Mouse (Mus musculus) forebrain, embryonic 11.5 days (tissue): ENCODE measurements around the gene Jade2. TPM values are rescaled to one million over a fixed set of nuclear protein-coding genes. Genes with fewer than 3 reads are reported as not detected.

Experiments used
- ATAC-seq: fragments of 200-750 bp; cut with Nextera tagmentation; replicated peaks from 2 replicates; pipeline ENCODE4 v1.8.0; 2017; ENCODE audit warnings: moderate TSS enrichment; ENCODE audit not compliant: low FRiP score
- DNase-seq: peaks from one replicate; pipeline ENCODE4 v3.0.0-alpha.2; 2017; ENCODE audit warnings: low spot score
- H3K27ac ChIP-seq: fragments of 300-500 bp; sonication (generic); 2 replicates; pipeline ENCODE4 v1.5.1; 2014; ENCODE audit warnings: low read depth, low read length
- H3K27me3 ChIP-seq: fragments of 300-500 bp; sonication (generic); 2 replicates; pipeline ENCODE4 v1.6.1; 2014; ENCODE audit warnings: mild to moderate bottlenecking, low read length, mixed read lengths; ENCODE audit not compliant: control insufficient read depth, insufficient read depth
- H3K36me3 ChIP-seq: fragments of 300-500 bp; sonication (generic); 2 replicates; pipeline ENCODE4 v1.6.1; 2014; ENCODE audit warnings: mild to moderate bottlenecking, low read length, moderate library complexity, mixed read lengths; ENCODE audit not compliant: control insufficient read depth, insufficient read depth
- H3K4me1 ChIP-seq: fragments of 300-500 bp; sonication (generic); replicated peaks from 2 replicates; pipeline ENCODE4 v1.6.1; 2014; ENCODE audit warnings: low read length, mixed read lengths; ENCODE audit not compliant: control insufficient read depth, insufficient read depth
- H3K4me2 ChIP-seq: fragments of 300-500 bp; sonication (generic); 2 replicates; pipeline ENCODE4 v1.6.1; 2014; ENCODE audit warnings: low read depth, mild to moderate bottlenecking, low read length, moderate library complexity, mixed read lengths; ENCODE audit not compliant: severe bottlenecking
- H3K4me3 ChIP-seq: fragments of 300-500 bp; sonication (generic); 2 replicates; pipeline ENCODE4 v1.5.1; 2014; ENCODE audit warnings: low read depth, low read length
- H3K9ac ChIP-seq: fragments of 300-500 bp; sonication (generic); 2 replicates; pipeline ENCODE4 v1.6.1; 2014; ENCODE audit warnings: low read length
- H3K9me3 ChIP-seq: fragments of 300-500 bp; sonication (generic); 2 replicates; pipeline ENCODE4 v1.6.1; 2016; ENCODE audit warnings: low read length, mixed read lengths; ENCODE audit not compliant: control insufficient read depth
- WGBS: fragments of 180-500 bp; shearing (Covaris S2); extraction: QIAGEN DNeasy Blood & Tissue Kit; methylation state at CpG from one replicate; pipeline ENCODE4 v1.1.7; 2014; 5-methylcytosine and 5-hydroxymethylcytosine counted together
- polyA plus RNA-seq: library from polyadenylated mRNA; unstranded; fragments of >200 nt; fragmentation: Nextera tagmentation; extraction: Ambion mirVana; gene quantifications from 2 replicates; pipeline ENCODE4 v1.2.1, GENCODE M21; 2014

Jade2 gene
- polyA plus RNA-seq, 1 experiment from 2014 or later = 0.29 TPM

- WGBS = 92% methylated on average over 7 of the region's 7 CpGs
- no peak for DNase-seq
Observed at GRCm38 (mm10) chr11:51852091-51852521, 5.3 kb downstream of the Jade2 start.

GRCm38 (mm10) chr11:51850741-51851330, 6.6 kb downstream of the Jade2 start:
- Histone ChIP-seq H3K4me1 (peaks cover 6% of the 10 kb centered on the region), H3K27me3 (peaks cover under 1% of the 10 kb centered on the region; the same call in 1 of the 2 replicates), H3K4me3 (no peak overlapping the region), H3K27ac (no peak overlapping the region), H3K36me3 (no peaks in the 10 kb centered on the region), H3K9me3 (no peaks in the 10 kb centered on the region), H3K4me2 (no peak overlapping the region), H3K9ac (no peak overlapping the region)
- WGBS = 88% methylated on average over 11 of the region's 11 CpGs
- ATAC-seq = no peak
- no peak for DNase-seq

More at GRCm38 (mm10) chr11:51852091-51852521, 5.3 kb downstream of the Jade2 start:
- Histone ChIP-seq H3K27me3 (peaks cover 8% of the 10 kb centered on the region), H3K4me1 (peaks cover 12% of the 10 kb centered on the region), H3K9ac (no peak overlapping the region), H3K9me3 (no peaks in the 10 kb centered on the region), H3K4me3 (no peak overlapping the region), H3K27ac (no peak overlapping the region), H3K4me2 (no peak overlapping the region), H3K36me3 (no peaks in the 10 kb centered on the region)
- no peak for ATAC-seq

- WGBS = 86% methylated on average over 3 of the region's 3 CpGs
- no peak for DNase-seq
- H3K4me3 ChIP-seq = no peak overlapping the region
Observed at GRCm38 (mm10) chr11:51848324-51848723, 9.1 kb downstream of the Jade2 start.

GRCm38 (mm10) chr11:51847902-51848301, 9.6 kb downstream of the Jade2 start:
- no peak overlapping the region for H3K9ac ChIP-seq
- H3K4me1 ChIP-seq = no peaks in the 10 kb centered on the region
- H3K9me3 ChIP-seq = no peaks in the 10 kb centered on the region
- no peak for ATAC-seq
- WGBS = 92% methylated on average over 1 of the region's 1 CpGs
- no peak overlapping the region for H3K4me2 ChIP-seq
- H3K4me3 ChIP-seq = no peak overlapping the region
- no peak for DNase-seq
- no peaks in the 10 kb centered on the region for H3K36me3 ChIP-seq
- H3K27ac ChIP-seq = no peak overlapping the region
- H3K27me3 ChIP-seq = no peaks in the 10 kb centered on the region

More at GRCm38 (mm10) chr11:51848324-51848723, 9.1 kb downstream of the Jade2 start:
- no peaks in the 10 kb centered on the region for H3K36me3 ChIP-seq
- H3K9ac ChIP-seq = no peak overlapping the region
- no peak overlapping the region for H3K4me2 ChIP-seq
- H3K27ac ChIP-seq = no peak overlapping the region
- H3K9me3 ChIP-seq = no peaks in the 10 kb centered on the region
- no peak for ATAC-seq
- no peaks in the 10 kb centered on the region for H3K27me3 ChIP-seq
- H3K4me1 ChIP-seq = no peaks in the 10 kb centered on the region

- no peak overlapping the region for H3K4me2 ChIP-seq
- no peaks in the 10 kb centered on the region for H3K27me3 ChIP-seq
- no peaks in the 10 kb centered on the region for H3K36me3 ChIP-seq
- no peak for ATAC-seq
- no peak overlapping the region for H3K9ac ChIP-seq
- no peak overlapping the region for H3K27ac ChIP-seq
- 93% methylated on average over 16 of the region's 16 CpGs for WGBS
- DNase-seq = no peak
- no peaks in the 10 kb centered on the region for H3K9me3 ChIP-seq
- H3K4me1 ChIP-seq = no peaks in the 10 kb centered on the region
- H3K4me3 ChIP-seq = no peak overlapping the region
Observed at GRCm38 (mm10) chr11:51845981-51846883, 11.2 kb downstream of the Jade2 start.

- H3K9me3 ChIP-seq = no peaks in the 10 kb centered on the region
- no peak overlapping the region for H3K4me3 ChIP-seq
- no peaks in the 10 kb centered on the region for H3K27me3 ChIP-seq
- no peaks in the 10 kb centered on the region for H3K36me3 ChIP-seq
- 79% methylated on average over 10 of the region's 10 CpGs for WGBS
- no peaks in the 10 kb centered on the region for H3K4me1 ChIP-seq
- no peak overlapping the region for H3K9ac ChIP-seq
- no peak for ATAC-seq
- H3K4me2 ChIP-seq = no peak overlapping the region
- DNase-seq = no peak
- no peak overlapping the region for H3K27ac ChIP-seq
Observed at GRCm38 (mm10) chr11:51844529-51845098, 12.8 kb downstream of the Jade2 start.

GRCm38 (mm10) chr11:51843898-51844297, 13.6 kb downstream of the Jade2 start:
- no peaks in the 10 kb centered on the region for H3K36me3 ChIP-seq
- H3K27ac ChIP-seq = no peak overlapping the region
- no peak overlapping the region for H3K9ac ChIP-seq
- ATAC-seq (no peak), DNase-seq (no peak)
- no peaks in the 10 kb centered on the region for H3K9me3 ChIP-seq
- H3K4me1 ChIP-seq = no peaks in the 10 kb centered on the region
- no peaks in the 10 kb centered on the region for H3K27me3 ChIP-seq
- H3K4me2 ChIP-seq = no peak overlapping the region
- no peak overlapping the region for H3K4me3 ChIP-seq

GRCm38 (mm10) chr11:51843168-51843567, 14.3 kb downstream of the Jade2 start:
- no peak for ATAC-seq
- DNase-seq = no peak
- 83% methylated on average over 4 of the region's 4 CpGs for WGBS
- Histone ChIP-seq H3K4me2 (no peak overlapping the region), H3K27me3 (no peaks in the 10 kb centered on the region), H3K9me3 (no peaks in the 10 kb centered on the region), H3K36me3 (no peaks in the 10 kb centered on the region), H3K27ac (no peak overlapping the region), H3K4me1 (no peaks in the 10 kb centered on the region), H3K9ac (no peak overlapping the region), H3K4me3 (no peak overlapping the region)
